Mouse (Mus musculus): Measurements from ENCODE around the gene Gm44973. TPM values are rescaled to one million over a fixed set of nuclear protein-coding genes. Genes with fewer than 3 reads are reported as not detected.
"Not testable (repeated sequence)": the region's sequence is repeated elsewhere in the genome, so short reads cannot be mapped to it uniquely, and the experiment has no call there.

Gm44973 gene
- polyA plus RNA-seq, 1 experiment from 2014 or later, result 1.5 TPM

DNA sequence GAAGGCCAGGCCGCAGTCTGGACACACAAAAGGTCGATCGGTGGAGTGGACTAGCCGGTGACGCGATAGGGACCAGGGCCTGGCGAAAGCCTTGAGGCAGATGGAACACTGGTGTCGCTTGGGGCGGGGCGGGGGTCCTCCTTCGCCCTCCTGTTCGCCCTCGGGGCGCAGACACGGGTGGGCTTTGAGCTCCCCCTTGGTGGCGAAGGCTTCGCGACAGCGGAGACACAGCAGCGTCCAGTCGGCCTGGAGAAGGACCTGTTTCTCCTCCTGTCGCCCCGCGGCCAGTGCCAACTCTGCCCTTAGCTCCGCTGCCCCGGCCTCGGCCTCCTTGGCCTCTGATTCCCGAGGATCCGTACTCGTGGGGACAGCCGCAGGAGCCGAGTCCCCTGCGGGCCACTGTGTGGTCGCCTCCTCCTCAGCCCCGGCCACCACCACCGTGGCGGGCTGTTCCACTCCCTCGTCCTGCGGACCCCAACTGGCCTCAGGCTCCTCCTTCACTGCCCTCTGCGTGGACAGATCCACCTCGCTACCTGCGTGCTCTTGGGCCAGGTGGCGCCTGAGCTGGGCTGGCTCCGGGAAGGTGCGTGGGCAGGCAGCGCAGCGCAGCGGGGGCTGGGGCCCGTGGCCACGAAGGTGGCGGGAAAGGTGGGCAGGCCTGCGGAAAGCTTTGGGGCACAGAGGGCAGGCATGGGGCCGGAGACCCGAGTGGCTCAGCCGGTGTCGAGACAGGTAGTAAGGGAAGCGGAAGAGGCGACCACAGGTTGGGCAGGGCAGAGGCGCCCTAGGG, 21.1 kb upstream of the Gm44973 start:
- WGBS, result 64% methylated on average over 42 of the region's 59 CpGs
- peak overlapping the region; percentile 86; the same call in 1 of the 2 replicates for H3K9ac ChIP-seq (ENCODE audit: low read depth, low read length)
- ATAC-seq (ENCODE audit: low read depth) (no peak), DNase-seq (ENCODE audit: low spot score) (no peak)
- H3K9me3 ChIP-seq (ENCODE audit: control insufficient read depth, low read length), result 0 out of 2 replicates have a peak, but pooled peaks cover 8% of the 10 kb centered on the region
- H3K36me3 ChIP-seq (ENCODE audit: control insufficient read depth, insufficient read depth, low read length), result peaks cover 31% of the 10 kb centered on the region
- peaks cover 14% of the 10 kb centered on the region for H3K4me1 ChIP-seq (ENCODE audit: control insufficient read depth, insufficient read depth, low read length)
- H3K27me3 ChIP-seq (replicated peaks; ENCODE audit: control insufficient read depth, insufficient read depth, low read length), result peaks cover 5% of the 10 kb centered on the region; the same call in 1 of the 2 replicates
- H3K27ac ChIP-seq (replicated peaks; ENCODE audit: low read depth, low read length), result no peak overlapping the region
- H3K4me2 ChIP-seq (ENCODE audit: low read depth, low read length), result peak overlapping the region; percentile 84
- H3K4me3 ChIP-seq (ENCODE audit: low read depth, low read length), result peak overlapping the region; percentile 79; the same call in 1 of the 2 replicates

DNA sequence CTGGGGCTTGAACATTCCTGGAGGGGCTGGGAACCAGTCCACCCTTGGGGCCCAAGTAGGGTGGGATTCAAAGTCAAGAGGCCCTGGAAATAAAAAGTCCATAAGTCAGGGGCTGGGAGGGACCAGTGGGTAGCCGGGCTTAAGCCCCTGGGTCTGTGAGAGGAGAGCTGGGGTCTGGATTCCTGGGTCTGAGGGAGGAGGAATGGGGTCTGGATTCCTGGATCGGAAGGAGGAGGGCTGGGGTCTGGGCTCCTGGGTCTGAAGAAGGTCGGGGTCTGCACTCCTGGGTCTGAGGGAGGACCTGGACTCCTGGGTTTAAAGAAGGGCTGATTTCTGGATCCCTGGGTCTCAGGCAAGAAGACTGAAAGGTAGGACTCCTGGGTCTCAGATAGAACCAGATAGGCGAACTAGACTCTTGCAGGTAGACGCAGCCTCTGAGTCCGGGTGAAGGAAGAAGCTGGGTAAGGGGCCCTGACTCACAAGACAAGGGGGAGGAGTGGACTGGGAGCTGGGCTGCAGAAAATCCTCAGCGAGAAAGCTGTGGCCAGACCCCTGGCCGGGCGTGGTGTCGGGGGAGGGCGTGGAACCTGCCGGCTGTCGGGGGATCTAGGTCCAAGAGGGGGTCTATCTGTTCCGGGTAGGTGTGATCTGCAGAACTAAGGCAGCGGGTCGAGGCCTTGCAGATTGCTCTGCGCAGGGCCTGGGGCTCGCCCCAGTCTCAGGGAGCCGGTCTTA, 19.9 kb upstream of the Gm44973 start:
- Histone ChIP-seq H3K9me3 (ENCODE audit: control insufficient read depth, low read length) (0 out of 2 replicates have a peak, but pooled peaks cover 8% of the 10 kb centered on the region), H3K4me2 (ENCODE audit: low read depth, low read length) (peak overlapping the region; percentile 84), H3K4me3 (ENCODE audit: low read depth, low read length) (peak overlapping the region; percentile 79), H3K27ac (replicated peaks; ENCODE audit: low read depth, low read length) (peak overlapping the region; percentile 53), H3K9ac (ENCODE audit: low read depth, low read length) (peak overlapping the region; percentile 86), H3K27me3 (replicated peaks; ENCODE audit: control insufficient read depth, insufficient read depth, low read length) (peaks cover 5% of the 10 kb centered on the region; the same call in 1 of the 2 replicates), H3K36me3 (ENCODE audit: control insufficient read depth, insufficient read depth, low read length) (peaks cover 31% of the 10 kb centered on the region), H3K4me1 (ENCODE audit: control insufficient read depth, insufficient read depth, low read length) (peaks cover 14% of the 10 kb centered on the region)
- DNase-seq (ENCODE audit: low spot score) (no peak), ATAC-seq (ENCODE audit: low read depth) (no peak)
- WGBS, result 4% methylated on average over 16 of the region's 19 CpGs

DNA sequence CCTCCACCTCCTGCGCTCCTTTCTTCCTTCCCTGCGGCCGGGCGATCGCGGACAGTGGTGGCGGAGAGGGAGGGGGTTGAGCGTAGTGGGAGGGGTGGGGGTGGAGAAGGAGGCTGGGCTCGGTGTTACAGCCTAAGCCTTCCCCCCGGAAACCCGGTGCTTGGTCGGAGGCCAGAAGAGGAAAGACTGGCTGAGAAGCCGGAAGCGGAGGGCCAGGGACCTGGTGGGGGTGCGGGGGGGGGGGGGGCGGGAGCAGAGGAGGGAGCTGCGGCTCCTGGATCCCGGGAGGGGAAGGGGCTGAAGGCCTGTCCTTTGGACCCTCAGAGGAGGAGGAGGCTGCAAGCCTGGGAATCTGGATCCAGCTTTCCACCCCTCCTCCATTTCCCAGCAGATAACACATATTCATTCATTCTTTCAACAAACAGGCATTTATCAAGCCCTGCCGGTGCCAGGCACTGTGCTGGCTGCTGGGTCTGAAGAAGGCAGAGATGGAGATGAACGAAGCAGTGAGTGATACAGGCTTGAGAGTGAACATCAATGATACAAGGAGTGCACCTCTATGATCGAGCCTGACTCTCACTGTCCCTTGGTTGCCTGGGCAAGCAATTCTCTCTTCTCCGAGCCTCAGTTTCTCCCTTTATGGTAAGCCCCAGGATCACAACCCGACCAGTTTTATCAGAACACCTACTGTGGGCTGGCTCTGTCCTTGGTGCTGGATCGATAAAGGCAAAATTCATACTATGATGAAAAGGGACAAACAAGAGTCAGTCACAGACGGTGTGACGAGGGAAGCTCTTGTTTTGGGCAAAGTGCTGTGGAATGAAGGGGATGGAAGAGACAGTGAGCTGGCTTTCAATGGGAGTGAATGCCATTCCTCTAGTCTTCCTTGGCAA, 19.0 kb upstream of the Gm44973 start, which contains the start of gene Zfp579:
Gene Zfp579 (minus strand): TSS at position 156 of the 893 bp plus-strand sequence.
- DNase-seq (ENCODE audit: low spot score), result peak; percentile 93
- 7% methylated on average over 15 of the region's 26 CpGs for WGBS
- peak within 1 kb of the TSS; percentile 86 for H3K9ac ChIP-seq (ENCODE audit: low read depth, low read length)
- H3K27ac ChIP-seq (replicated peaks; ENCODE audit: low read depth, low read length), result peak within 1 kb of the TSS; percentile 64
- 0 out of 2 replicates have a peak, but pooled peaks cover 4% of the 10 kb centered on the region for H3K9me3 ChIP-seq (ENCODE audit: control insufficient read depth, low read length)
- ATAC-seq (ENCODE audit: low read depth), result peak; percentile 92
- H3K4me2 ChIP-seq (ENCODE audit: low read depth, low read length), result peak within 1 kb of the TSS; percentile 84
- peak within 1 kb of the TSS; percentile 79 for H3K4me3 ChIP-seq (ENCODE audit: low read depth, low read length)
- H3K36me3 ChIP-seq (ENCODE audit: control insufficient read depth, insufficient read depth, low read length), result peaks cover 30% of the 10 kb centered on the region
- H3K4me1 ChIP-seq (ENCODE audit: control insufficient read depth, insufficient read depth, low read length), result peaks cover 14% of the 10 kb centered on the region
- H3K27me3 ChIP-seq (replicated peaks; ENCODE audit: control insufficient read depth, insufficient read depth, low read length), result peaks cover 5% of the 10 kb centered on the region; the same call in 1 of the 2 replicates

DNA sequence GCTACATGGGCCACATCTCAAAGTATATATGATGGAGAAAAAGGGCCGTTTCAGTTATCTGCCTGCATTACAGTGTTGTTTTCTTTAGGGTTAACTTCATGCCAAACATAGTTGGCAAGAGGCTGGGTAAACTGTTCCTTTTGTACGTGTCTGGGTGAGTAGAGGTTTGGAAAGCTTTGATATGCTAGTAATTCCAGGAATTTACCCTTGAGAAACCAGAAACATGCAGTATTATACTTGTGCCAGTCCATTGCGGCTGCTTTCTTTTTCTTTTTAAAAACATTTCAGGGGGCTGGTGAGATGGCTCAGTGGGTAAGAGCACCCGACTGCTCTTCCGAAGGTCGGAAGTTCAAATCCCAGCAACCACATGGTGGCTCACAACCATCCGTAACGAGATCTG, 18.4 kb upstream of the Gm44973 start:
- 0 out of 2 replicates have a peak, but pooled peaks cover 4% of the 10 kb centered on the region for H3K9me3 ChIP-seq (ENCODE audit: control insufficient read depth, low read length)
- H3K27me3 ChIP-seq (replicated peaks; ENCODE audit: control insufficient read depth, insufficient read depth, low read length), result peaks cover 5% of the 10 kb centered on the region; the same call in 1 of the 2 replicates
- H3K27ac ChIP-seq (replicated peaks; ENCODE audit: low read depth, low read length), result no peak overlapping the region
- no peak for ATAC-seq (ENCODE audit: low read depth)
- H3K9ac ChIP-seq (ENCODE audit: low read depth, low read length), result no peak overlapping the region; the same call in 1 of the 2 replicates
- 52% methylated on average over 6 of the region's 8 CpGs for WGBS
- H3K36me3 ChIP-seq (ENCODE audit: control insufficient read depth, insufficient read depth, low read length), result peaks cover 23% of the 10 kb centered on the region
- H3K4me2 ChIP-seq (ENCODE audit: low read depth, low read length), result peak overlapping the region; percentile 84
- H3K4me3 ChIP-seq (ENCODE audit: low read depth, low read length), result peak overlapping the region; percentile 79
- peaks cover 14% of the 10 kb centered on the region for H3K4me1 ChIP-seq (ENCODE audit: control insufficient read depth, insufficient read depth, low read length)
- DNase-seq (ENCODE audit: low spot score), result no peak

DNA sequence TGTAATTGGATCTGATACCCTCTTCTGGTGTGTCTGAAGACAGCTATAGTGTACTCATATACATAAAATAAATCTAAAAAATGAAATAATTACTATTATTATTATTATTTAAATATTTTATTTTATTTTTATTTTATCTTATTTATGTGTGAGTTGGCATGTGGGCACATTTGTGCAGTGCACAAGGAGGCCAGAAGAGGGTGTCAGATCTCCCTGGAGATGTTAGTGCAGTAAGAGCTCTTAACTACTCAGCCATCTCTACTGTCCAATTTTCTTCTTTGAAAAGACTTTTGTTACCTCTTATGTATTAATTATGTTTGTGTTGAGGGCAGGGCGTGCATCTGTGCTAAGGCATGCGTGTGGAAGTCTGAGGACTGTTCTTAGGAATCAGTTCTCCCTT, 15.4 kb upstream of the Gm44973 start:
- H3K9ac ChIP-seq (ENCODE audit: low read depth, low read length), result no peak overlapping the region
- peaks cover 11% of the 10 kb centered on the region for H3K4me1 ChIP-seq (ENCODE audit: control insufficient read depth, insufficient read depth, low read length)
- 71% methylated on average over 2 of the region's 2 CpGs for WGBS
- no peak overlapping the region for H3K4me2 ChIP-seq (ENCODE audit: low read depth, low read length)
- no peak overlapping the region for H3K27ac ChIP-seq (replicated peaks; ENCODE audit: low read depth, low read length)
- no peaks in the 10 kb centered on the region for H3K27me3 ChIP-seq (replicated peaks; ENCODE audit: control insufficient read depth, insufficient read depth, low read length)
- H3K9me3 ChIP-seq (ENCODE audit: control insufficient read depth, low read length), result no peaks in the 10 kb centered on the region
- DNase-seq (ENCODE audit: low spot score), result no peak
- no peaks in the 10 kb centered on the region for H3K36me3 ChIP-seq (ENCODE audit: control insufficient read depth, insufficient read depth, low read length)
- no peak for ATAC-seq (ENCODE audit: low read depth)
- no peak overlapping the region for H3K4me3 ChIP-seq (ENCODE audit: low read depth, low read length)

DNA sequence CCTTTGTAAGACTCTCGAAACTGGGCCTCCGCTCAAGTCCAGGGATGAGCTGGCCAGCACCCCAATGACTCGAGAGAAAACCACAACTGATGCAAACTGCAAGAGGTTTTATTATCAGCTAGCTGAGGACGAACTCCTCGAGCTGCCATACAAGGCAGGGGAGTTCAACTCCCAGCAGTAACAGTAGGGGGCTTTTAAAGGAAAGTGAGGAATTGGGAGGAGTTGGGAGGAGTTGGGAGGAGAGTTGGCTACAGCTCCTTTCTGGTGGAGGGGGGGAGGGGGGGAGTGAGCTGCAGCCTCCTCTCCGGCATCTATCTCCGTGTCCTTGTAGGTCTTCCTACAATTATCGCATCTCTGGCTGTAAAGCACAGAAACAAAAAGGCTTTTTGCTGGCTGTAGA, 12.4 kb upstream of the Gm44973 start:
- H3K9ac ChIP-seq (ENCODE audit: low read depth, low read length); ATAC-seq (ENCODE audit: low read depth); DNase-seq (ENCODE audit: low spot score); H3K27me3 ChIP-seq (replicated peaks; ENCODE audit: control insufficient read depth, insufficient read depth, low read length); H3K27ac ChIP-seq (replicated peaks; ENCODE audit: low read depth, low read length); H3K9me3 ChIP-seq (ENCODE audit: control insufficient read depth, low read length); H3K4me3 ChIP-seq (ENCODE audit: low read depth, low read length); H3K4me1 ChIP-seq (ENCODE audit: control insufficient read depth, insufficient read depth, low read length); H3K4me2 ChIP-seq (ENCODE audit: low read depth, low read length): not testable (repeated sequence)
- peaks cover 15% of the 10 kb centered on the region for H3K36me3 ChIP-seq (ENCODE audit: control insufficient read depth, insufficient read depth, low read length)
- WGBS, result 58% methylated on average over 8 of the region's 8 CpGs

DNA sequence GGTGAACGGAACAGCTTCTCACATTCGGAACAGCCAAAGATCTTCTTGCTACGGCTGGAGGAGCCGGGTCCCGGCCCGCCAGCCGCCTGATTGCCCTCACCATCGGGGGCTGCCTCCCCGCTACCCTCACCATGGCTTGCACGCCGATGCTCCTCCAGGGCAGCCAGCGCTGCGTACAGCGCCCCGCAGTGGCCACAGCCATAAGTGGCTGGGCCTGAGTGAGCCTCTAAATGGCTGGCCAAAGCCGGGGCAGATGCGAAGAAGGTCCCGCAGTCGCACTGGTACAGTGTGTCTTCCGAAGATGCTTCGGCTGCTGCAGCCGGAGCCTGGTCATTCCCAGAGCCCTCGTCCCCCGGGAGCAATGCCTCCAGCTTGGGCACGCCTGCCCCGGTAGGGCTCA, 7.1 kb upstream of the Gm44973 start:
- DNase-seq (ENCODE audit: low spot score), result no peak
- H3K9me3 ChIP-seq (ENCODE audit: control insufficient read depth, low read length), result no peaks in the 10 kb centered on the region
- no peak overlapping the region for H3K27ac ChIP-seq (replicated peaks; ENCODE audit: low read depth, low read length)
- no peak overlapping the region for H3K9ac ChIP-seq (ENCODE audit: low read depth, low read length)
- no peaks in the 10 kb centered on the region for H3K4me1 ChIP-seq (ENCODE audit: control insufficient read depth, insufficient read depth, low read length)
- H3K27me3 ChIP-seq (replicated peaks; ENCODE audit: control insufficient read depth, insufficient read depth, low read length), result no peaks in the 10 kb centered on the region
- H3K4me2 ChIP-seq (ENCODE audit: low read depth, low read length), result no peak overlapping the region
- H3K4me3 ChIP-seq (ENCODE audit: low read depth, low read length), result no peak overlapping the region
- peaks cover 65% of the 10 kb centered on the region for H3K36me3 ChIP-seq (ENCODE audit: control insufficient read depth, insufficient read depth, low read length)
- no peak for ATAC-seq (ENCODE audit: low read depth)
- WGBS, result 98% methylated on average over 25 of the region's 26 CpGs
